Mouse (Mus musculus) ES-Bruce4 (cell line): ENCODE data around the gene Cuta.

Experiments used
- CTCF ChIP-seq: IDR thresholded peaks from one replicate; pipeline ENCODE4 v1.8.1; 2011; ENCODE audit warnings: low read depth, low read length
- EP300 ChIP-seq: IDR thresholded peaks from 2 replicates; pipeline ENCODE4 v1.6.1; 2011; ENCODE audit warnings: low read depth, low read length; ENCODE audit not compliant: insufficient read depth

GRCm38 (mm10) chr17:26918343-26918742 lies 21.0 kb downstream of the Cuta start:
- no peak for TF ChIP-seq CTCF
- TF ChIP-seq EP300: no peak
